Mouse (Mus musculus) lung, adult 2 months (tissue): Measurements from ENCODE around the gene Mlf2.

ENCODE experiments used
- CTCF ChIP-seq: fragments of 200-500 bp; IDR thresholded peaks from 2 replicates; pipeline ENCODE4 v1.5.1; 2011; ENCODE audit warnings: mild to moderate bottlenecking, low read length, control low read depth; ENCODE audit not compliant: insufficient read depth
- POLR2A ChIP-seq: fragments of 200-500 bp; IDR thresholded peaks from 2 replicates; pipeline ENCODE4 v1.6.1; 2011; ENCODE audit warnings: low read depth, mild to moderate bottlenecking, control low read depth, low read length, borderline replicate concordance; ENCODE audit errors: extremely low read depth

GRCm38 (mm10) chr6:124911533-124912218 is 19.5 kb upstream of the Mlf2 start, which contains the start of gene Lag3:
- TF ChIP-seq CTCF, result no peak
- TF ChIP-seq POLR2A, result no peak
